Mouse (Mus musculus): ENCODE measurements at regions not wholly inside any gene's neighbourhood (a gene's known extent, or its start where the extent isn't known, plus 50 kb on each side); places are given as distances from the start of the nearest gene placed in this dataset.
"Not testable (repeated sequence)": the region's sequence is repeated elsewhere in the genome, so short reads cannot be mapped to it uniquely, and the experiment has no call there.

DNA sequence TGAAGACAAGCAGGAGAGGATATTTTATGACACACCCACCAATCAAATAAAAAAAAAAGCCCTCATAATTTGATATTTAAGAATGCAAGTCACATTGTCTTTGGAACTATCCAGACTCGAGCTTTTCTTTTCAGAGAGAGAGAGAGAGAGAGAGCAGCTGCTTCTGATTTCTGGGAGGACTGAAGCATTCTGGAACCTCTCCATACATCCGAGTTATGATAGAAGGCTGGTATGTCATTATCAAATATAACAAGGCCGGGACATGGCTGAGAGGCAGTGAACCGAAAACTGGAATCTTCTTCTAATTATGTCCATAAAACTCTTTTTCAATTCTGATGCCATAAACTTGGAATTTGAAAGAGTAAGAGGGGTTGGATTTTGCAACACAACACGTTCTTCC, 284.3 kb downstream of the Setd4 start:
- Histone ChIP-seq H3K4me1 (ENCODE audit: control insufficient read depth, insufficient read depth, low read length) (no peaks in the 10 kb centered on the region), H3K36me3 (ENCODE audit: control insufficient read depth, insufficient read depth, low read length) (no peaks in the 10 kb centered on the region), H3K27me3 (ENCODE audit: control insufficient read depth, insufficient read depth, low read length) (no peaks in the 10 kb centered on the region), H3K9me3 (ENCODE audit: control insufficient read depth, low read length) (no peaks in the 10 kb centered on the region; the same call in 1 of the 2 replicates), H3K27ac (ENCODE audit: low read depth, low read length) (no peak overlapping the region), H3K4me3 (ENCODE audit: low read depth, low read length) (no peak overlapping the region), H3K4me2 (ENCODE audit: low read depth) (no peak overlapping the region), H3K9ac (ENCODE audit: low read length) (no peak overlapping the region)
- no peak for ATAC-seq (ENCODE audit: insufficient read depth, low FRiP score, low TSS enrichment)
- 88% methylated on average over 5 of the region's 5 CpGs for WGBS
- no peak for DNase-seq (ENCODE audit: low spot score)

DNA sequence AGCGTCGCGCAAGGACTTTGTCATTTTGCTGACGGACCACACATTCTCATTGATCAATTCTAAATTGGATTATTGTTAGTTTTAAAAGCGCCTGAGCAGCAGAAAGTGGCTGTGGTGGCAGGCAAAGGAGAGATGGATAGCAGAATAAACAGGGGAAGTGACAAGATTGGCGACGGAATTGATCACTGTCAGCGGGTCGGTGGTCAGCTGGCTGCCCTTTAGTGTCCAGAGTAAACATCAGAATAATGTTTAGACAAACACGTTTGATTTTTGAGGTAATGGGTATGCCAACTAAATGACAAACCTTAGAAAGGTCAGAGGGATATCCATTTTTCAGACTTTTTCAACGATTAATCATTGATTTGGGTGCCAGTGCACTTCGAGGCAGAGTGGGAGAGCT, 292.2 kb downstream of the Setd4 start:
- no peak for DNase-seq (ENCODE audit: low spot score)
- H3K4me2 ChIP-seq (ENCODE audit: low read depth): no peak overlapping the region
- 71% methylated on average over 12 of the region's 12 CpGs for WGBS
- no peaks in the 10 kb centered on the region for H3K27me3 ChIP-seq (ENCODE audit: control insufficient read depth, insufficient read depth, low read length)
- no peak for ATAC-seq (ENCODE audit: insufficient read depth, low FRiP score, low TSS enrichment)
- H3K4me1 ChIP-seq (ENCODE audit: control insufficient read depth, insufficient read depth, low read length): no peaks in the 10 kb centered on the region
- H3K36me3 ChIP-seq (ENCODE audit: control insufficient read depth, insufficient read depth, low read length): no peaks in the 10 kb centered on the region
- no peaks in the 10 kb centered on the region for H3K9me3 ChIP-seq (ENCODE audit: control insufficient read depth, low read length)
- H3K27ac ChIP-seq (ENCODE audit: low read depth, low read length): no peak overlapping the region
- H3K4me3 ChIP-seq (ENCODE audit: low read depth, low read length): no peak overlapping the region
- H3K9ac ChIP-seq (ENCODE audit: low read length): no peak overlapping the region

DNA sequence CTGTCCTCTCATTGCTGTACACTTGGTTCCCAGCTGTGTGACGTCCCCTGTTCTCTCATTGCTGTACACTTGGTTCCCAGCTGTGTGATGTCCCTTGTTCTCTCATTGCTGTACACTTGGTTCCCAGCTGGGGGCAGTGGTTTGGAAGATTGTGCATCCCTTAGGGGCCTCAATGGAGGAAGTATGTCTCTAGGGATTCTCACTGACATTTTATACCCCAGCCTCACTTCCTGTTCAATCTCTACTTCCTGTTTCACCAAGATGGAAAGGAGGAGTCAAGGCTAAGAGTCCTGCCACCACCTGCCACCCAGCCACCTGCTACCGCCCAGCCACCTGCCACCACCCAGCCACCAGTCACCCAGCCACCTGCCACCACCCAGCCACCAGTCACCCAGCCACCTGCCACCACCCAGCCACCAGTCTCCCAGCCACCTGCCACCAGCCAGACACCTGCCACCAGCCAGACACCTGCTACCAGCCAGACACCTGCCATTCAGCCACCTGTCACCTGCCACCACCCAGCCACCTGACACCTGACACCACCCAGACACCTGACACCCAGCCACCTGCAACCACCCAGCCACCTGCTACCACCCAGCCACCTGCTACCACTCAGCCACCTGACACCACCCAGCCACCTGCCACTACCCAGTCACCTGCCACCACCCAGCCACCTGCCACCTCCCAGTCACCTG, 295.1 kb downstream of the Setd4 start:
- Histone ChIP-seq H3K9me3 (ENCODE audit: control insufficient read depth, low read length) (no peaks in the 10 kb centered on the region), H3K4me1 (ENCODE audit: control insufficient read depth, insufficient read depth, low read length) (no peaks in the 10 kb centered on the region), H3K4me2 (ENCODE audit: low read depth) (no peak overlapping the region), H3K36me3 (ENCODE audit: control insufficient read depth, insufficient read depth, low read length) (no peaks in the 10 kb centered on the region), H3K9ac (ENCODE audit: low read length) (no peak overlapping the region), H3K27ac (ENCODE audit: low read depth, low read length) (no peak overlapping the region), H3K27me3 (ENCODE audit: control insufficient read depth, insufficient read depth, low read length) (no peaks in the 10 kb centered on the region), H3K4me3 (ENCODE audit: low read depth, low read length) (no peak overlapping the region)
- WGBS: 80% methylated on average over 2 of the region's 2 CpGs
- ATAC-seq (ENCODE audit: insufficient read depth, low FRiP score, low TSS enrichment) (no peak), DNase-seq (ENCODE audit: low spot score) (no peak)

DNA sequence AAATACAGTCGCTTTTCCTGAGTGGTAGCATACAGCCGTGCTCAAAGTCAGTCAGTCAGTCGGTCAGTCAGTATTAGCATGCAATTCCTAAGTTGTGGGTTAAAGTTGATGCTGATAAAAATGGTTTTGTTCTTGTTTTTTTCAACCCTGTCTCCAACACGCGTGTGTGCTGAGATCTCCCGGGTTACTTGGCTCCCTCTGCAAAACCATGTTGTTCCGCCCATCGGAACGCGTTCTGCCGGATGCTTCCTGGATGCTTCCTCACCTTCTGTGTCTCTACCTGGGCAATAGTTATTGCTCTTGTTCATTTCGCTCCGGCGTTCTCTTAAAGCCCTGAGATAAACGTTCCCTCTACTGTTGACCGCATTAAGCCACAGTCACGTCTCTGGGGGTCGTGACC, 296.9 kb downstream of the Setd4 start:
- Histone ChIP-seq H3K4me3 (ENCODE audit: low read depth, low read length) (no peak overlapping the region), H3K4me2 (ENCODE audit: low read depth) (no peak overlapping the region), H3K27me3 (ENCODE audit: control insufficient read depth, insufficient read depth, low read length) (no peaks in the 10 kb centered on the region), H3K27ac (ENCODE audit: low read depth, low read length) (no peak overlapping the region), H3K4me1 (ENCODE audit: control insufficient read depth, insufficient read depth, low read length) (no peaks in the 10 kb centered on the region), H3K9me3 (ENCODE audit: control insufficient read depth, low read length) (no peaks in the 10 kb centered on the region), H3K36me3 (ENCODE audit: control insufficient read depth, insufficient read depth, low read length) (no peaks in the 10 kb centered on the region), H3K9ac (ENCODE audit: low read length) (no peak overlapping the region)
- ATAC-seq (ENCODE audit: insufficient read depth, low FRiP score, low TSS enrichment) (no peak), DNase-seq (ENCODE audit: low spot score) (no peak)
- 94% methylated on average over 18 of the region's 18 CpGs for WGBS

DNA sequence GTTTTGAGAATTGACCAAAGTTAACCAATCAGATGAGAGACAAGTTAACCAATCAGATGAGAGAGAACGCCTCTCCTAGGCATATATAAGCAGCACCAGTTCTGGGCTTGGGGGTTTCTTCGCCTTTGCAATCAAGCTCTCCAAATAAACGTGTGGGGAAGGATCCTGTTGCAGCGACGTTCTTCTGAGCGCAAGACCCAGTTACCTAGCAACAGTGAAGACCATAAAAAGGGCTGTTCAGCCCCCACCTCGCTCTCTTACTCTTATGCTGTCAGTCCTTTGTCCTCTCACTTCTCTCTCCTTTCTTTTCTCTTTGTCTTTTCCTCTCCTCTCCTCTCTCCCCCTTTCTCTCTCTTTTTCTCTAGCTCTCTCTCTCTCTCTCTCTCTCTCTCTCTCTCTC, 297.7 kb downstream of the Setd4 start:
- not testable (repeated sequence) for H3K36me3 ChIP-seq (ENCODE audit: control insufficient read depth, insufficient read depth, low read length); H3K9ac ChIP-seq (ENCODE audit: low read length); H3K9me3 ChIP-seq (ENCODE audit: control insufficient read depth, low read length); H3K27ac ChIP-seq (ENCODE audit: low read depth, low read length); H3K4me1 ChIP-seq (ENCODE audit: control insufficient read depth, insufficient read depth, low read length); ATAC-seq (ENCODE audit: insufficient read depth, low FRiP score, low TSS enrichment); DNase-seq (ENCODE audit: low spot score); H3K27me3 ChIP-seq (ENCODE audit: control insufficient read depth, insufficient read depth, low read length); H3K4me3 ChIP-seq (ENCODE audit: low read depth, low read length); H3K4me2 ChIP-seq (ENCODE audit: low read depth)
- WGBS: 45% methylated on average over 7 of the region's 7 CpGs

DNA sequence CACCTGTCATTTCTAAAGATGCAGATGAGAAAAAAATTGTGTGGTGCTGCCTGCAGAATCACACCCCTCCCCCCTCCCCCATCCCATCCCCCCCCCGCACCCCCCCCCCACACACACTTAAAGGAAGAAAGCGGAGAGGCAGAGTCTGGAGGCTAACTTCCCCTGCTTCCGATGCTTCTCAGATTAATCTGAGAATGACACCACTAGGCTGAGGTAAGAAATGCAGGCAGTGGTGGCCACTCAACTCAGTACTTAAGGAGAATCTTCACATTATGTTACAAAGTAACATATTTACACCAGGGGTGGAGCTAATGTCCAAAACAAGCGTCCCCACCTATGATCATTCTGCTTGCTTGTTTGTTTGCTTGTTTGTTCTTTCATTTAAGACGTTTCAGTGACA, 309.4 kb downstream of the Setd4 start:
- H3K36me3 ChIP-seq (ENCODE audit: control insufficient read depth, insufficient read depth, low read length): no peaks in the 10 kb centered on the region
- no peak overlapping the region for H3K27ac ChIP-seq (ENCODE audit: low read depth, low read length)
- DNase-seq (ENCODE audit: low spot score): no peak
- H3K9ac ChIP-seq (ENCODE audit: low read length): no peak overlapping the region
- peaks cover 12% of the 10 kb centered on the region; the same call in 1 of the 2 replicates for H3K27me3 ChIP-seq (ENCODE audit: control insufficient read depth, insufficient read depth, low read length)
- no peak overlapping the region for H3K4me2 ChIP-seq (ENCODE audit: low read depth)
- 0 out of 2 replicates have a peak, but pooled peaks cover 4% of the 10 kb centered on the region for H3K4me1 ChIP-seq (ENCODE audit: control insufficient read depth, insufficient read depth, low read length)
- H3K4me3 ChIP-seq (ENCODE audit: low read depth, low read length): no peak overlapping the region
- WGBS: 46% methylated on average over 5 of the region's 5 CpGs
- H3K9me3 ChIP-seq (ENCODE audit: control insufficient read depth, low read length): no peaks in the 10 kb centered on the region
- ATAC-seq (ENCODE audit: insufficient read depth, low FRiP score, low TSS enrichment): no peak

DNA sequence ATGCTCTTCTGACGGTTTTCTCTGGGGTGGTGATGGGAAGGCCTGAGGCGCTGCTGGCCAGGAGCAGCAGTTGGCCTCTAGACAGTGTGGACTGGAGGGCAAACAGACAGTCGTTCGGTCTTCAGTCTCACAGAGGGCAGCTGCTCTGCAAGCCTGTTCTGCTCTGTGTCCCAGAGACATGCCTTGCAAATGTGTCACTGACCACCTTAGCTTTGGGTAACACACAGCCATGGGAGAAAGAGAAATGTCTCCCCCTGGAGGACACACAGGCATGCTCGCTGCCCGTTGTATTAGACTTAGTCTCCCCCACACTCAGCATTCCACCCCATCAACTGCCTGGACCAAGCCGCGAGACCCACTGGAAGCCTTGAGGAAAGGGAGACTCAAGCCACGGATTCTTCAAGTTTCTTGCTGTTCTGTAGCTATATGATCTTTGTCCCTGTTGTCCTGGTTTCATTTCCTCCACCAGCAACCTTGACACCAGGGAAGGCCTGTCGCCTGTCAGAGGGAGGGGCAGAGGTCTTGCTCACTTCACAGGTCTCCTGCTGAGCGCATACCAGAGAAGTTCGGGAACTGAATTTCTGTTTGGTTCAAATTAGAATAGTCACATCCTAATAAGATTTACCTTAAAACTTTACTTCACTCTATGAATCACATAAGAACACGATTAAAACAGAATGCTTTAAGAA, 310.8 kb downstream of the Setd4 start:
- Histone ChIP-seq H3K27me3 (ENCODE audit: control insufficient read depth, insufficient read depth, low read length) (peaks cover 12% of the 10 kb centered on the region; the same call in 1 of the 2 replicates), H3K27ac (ENCODE audit: low read depth, low read length) (no peak overlapping the region), H3K4me2 (ENCODE audit: low read depth) (no peak overlapping the region), H3K9me3 (ENCODE audit: control insufficient read depth, low read length) (no peaks in the 10 kb centered on the region), H3K9ac (ENCODE audit: low read length) (no peak overlapping the region), H3K4me3 (ENCODE audit: low read depth, low read length) (no peak overlapping the region), H3K36me3 (ENCODE audit: control insufficient read depth, insufficient read depth, low read length) (no peaks in the 10 kb centered on the region), H3K4me1 (ENCODE audit: control insufficient read depth, insufficient read depth, low read length) (0 out of 2 replicates have a peak, but pooled peaks cover 4% of the 10 kb centered on the region)
- 20% methylated on average over 13 of the region's 13 CpGs for WGBS
- DNase-seq (ENCODE audit: low spot score) (peak; percentile 75), ATAC-seq (ENCODE audit: insufficient read depth, low FRiP score, low TSS enrichment) (peak; percentile 81)

DNA sequence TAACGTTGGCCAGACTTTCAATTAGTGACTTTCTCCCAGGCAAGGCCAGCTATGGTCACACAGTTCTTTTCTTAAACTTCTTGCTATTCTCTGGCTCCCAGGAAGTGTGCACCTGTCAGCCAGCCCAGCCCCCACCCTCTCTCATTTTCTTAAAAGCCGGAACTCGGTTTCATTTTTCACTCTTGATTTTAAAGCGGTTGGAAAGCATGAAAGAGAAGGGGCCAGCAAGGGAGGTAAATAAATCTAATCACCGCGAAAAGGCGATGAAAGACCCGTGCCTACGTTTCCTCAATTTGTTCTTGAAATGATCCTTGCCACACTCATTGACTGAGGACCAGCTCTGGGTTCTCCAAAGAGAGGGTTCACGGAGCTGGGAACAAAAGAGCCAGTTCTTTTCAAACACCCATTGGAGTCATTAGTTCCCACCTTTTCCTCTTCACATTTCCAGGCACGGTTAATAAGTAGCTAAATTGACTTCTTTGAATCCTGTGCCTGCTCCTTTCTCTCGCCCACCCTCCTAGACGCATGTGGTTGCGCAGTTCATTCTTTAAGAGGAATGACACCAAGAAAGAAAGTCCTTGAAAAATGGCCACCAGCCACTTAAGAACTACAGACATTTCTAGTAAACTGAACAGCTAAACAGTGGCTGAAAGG, 311.6 kb downstream of the Setd4 start:
- ATAC-seq (ENCODE audit: insufficient read depth, low FRiP score, low TSS enrichment): peak; percentile 71
- no peak overlapping the region for H3K27ac ChIP-seq (ENCODE audit: low read depth, low read length)
- H3K4me3 ChIP-seq (ENCODE audit: low read depth, low read length): no peak overlapping the region
- H3K27me3 ChIP-seq (ENCODE audit: control insufficient read depth, insufficient read depth, low read length): peaks cover 12% of the 10 kb centered on the region; the same call in 1 of the 2 replicates
- no peak overlapping the region for H3K4me2 ChIP-seq (ENCODE audit: low read depth)
- H3K9me3 ChIP-seq (ENCODE audit: control insufficient read depth, low read length): no peaks in the 10 kb centered on the region
- H3K4me1 ChIP-seq (ENCODE audit: control insufficient read depth, insufficient read depth, low read length): 0 out of 2 replicates have a peak, but pooled peaks cover 4% of the 10 kb centered on the region
- no peak overlapping the region for H3K9ac ChIP-seq (ENCODE audit: low read length)
- peak; percentile 35 for DNase-seq (ENCODE audit: low spot score)
- WGBS: 21% methylated on average over 14 of the region's 14 CpGs
- no peaks in the 10 kb centered on the region for H3K36me3 ChIP-seq (ENCODE audit: control insufficient read depth, insufficient read depth, low read length)
